Mouse (Mus musculus) cerebellum, adult (tissue): ENCODE data around the gene Prss41.

ENCODE experiments used
- ATAC-seq: cut with Nextera tagmentation; 2 replicates; pipeline ENCODE4 v1.9.2; 2017; ENCODE audit warnings: mild to moderate bottlenecking, moderate library complexity, mixed read lengths; ENCODE audit not compliant: insufficient number of reproducible peaks, low FRiP score, low TSS enrichment

Gene Prss41

DNA sequence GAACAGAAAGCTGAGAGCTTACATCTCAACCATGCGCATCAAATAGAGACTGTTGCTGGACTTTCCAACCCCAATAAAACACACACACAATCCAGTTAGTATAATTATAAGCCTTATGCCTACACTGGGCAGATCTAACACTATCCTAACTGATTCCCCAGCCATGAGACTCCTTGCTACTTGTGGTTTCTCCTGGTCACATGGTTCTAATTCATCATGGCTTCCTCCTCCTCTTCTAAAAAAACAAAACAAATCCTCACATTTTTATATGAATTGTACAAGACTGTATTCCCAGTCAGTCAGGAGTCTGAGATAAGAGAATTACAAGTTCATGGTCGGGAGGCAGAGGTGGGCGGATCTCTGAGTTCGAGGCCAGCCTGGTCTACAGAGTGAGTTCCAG lies 55.0 kb downstream of the Prss41 start:
- ATAC-seq: no peak
